Mouse (Mus musculus) bone marrow, adult 2 months (tissue): ENCODE results near the gene Apex1. TPM values are rescaled to one million over a fixed set of nuclear protein-coding genes. Genes with fewer than 3 reads are reported as not detected.

Experiments
- H3K27ac ChIP-seq: fragments of 200-500 bp; 2 replicates; pipeline ENCODE4 v1.5.1; 2012; ENCODE audit warnings: low read depth, mild to moderate bottlenecking, control low read depth, inconsistent platforms, low read length; ENCODE audit not compliant: control insufficient read depth, poor library complexity, insufficient read depth
- H3K4me1 ChIP-seq: fragments of 200-500 bp; 2 replicates; pipeline ENCODE4 v1.6.1; 2011; ENCODE audit warnings: low read length; ENCODE audit not compliant: control insufficient read depth, insufficient read depth
- H3K4me3 ChIP-seq: fragments of 200-500 bp; replicated peaks from 2 replicates; pipeline ENCODE3; 2011; ENCODE audit warnings: mild to moderate bottlenecking, low read depth, low read length, control low read depth; ENCODE audit not compliant: control insufficient read depth
- CTCF ChIP-seq: fragments of 200-500 bp; IDR thresholded peaks from 2 replicates; pipeline ENCODE4 v1.5.1; 2011; ENCODE audit warnings: low read length, control low read depth; ENCODE audit not compliant: control insufficient read depth, insufficient read depth
- POLR2A ChIP-seq: fragments of 200-500 bp; IDR thresholded peaks from 2 replicates; pipeline ENCODE4 v1.6.1; 2011; ENCODE audit warnings: low read depth, mild to moderate bottlenecking, control low read depth, low read length, borderline replicate concordance; ENCODE audit not compliant: control insufficient read depth
- WGBS: fragments of 180-500 bp; shearing (Covaris S2); methylation state at CpG from one replicate; pipeline ENCODE4 v1.1.7; 2018; 5-methylcytosine and 5-hydroxymethylcytosine counted together
- polyA plus RNA-seq: library from polyadenylated mRNA; stranded (reverse); fragments of >200 nt; gene quantifications from 2 replicates; pipeline ENCODE4 v1.2.4, GENCODE M21; 2011; ENCODE audit warnings: low replicate concordance; ENCODE audit not compliant: missing spikeins, insufficient read depth, insufficient read length

The Apex1 gene
- polyA plus RNA-seq = 18.1 and 41.6 TPM in 2 replicates

DNA sequence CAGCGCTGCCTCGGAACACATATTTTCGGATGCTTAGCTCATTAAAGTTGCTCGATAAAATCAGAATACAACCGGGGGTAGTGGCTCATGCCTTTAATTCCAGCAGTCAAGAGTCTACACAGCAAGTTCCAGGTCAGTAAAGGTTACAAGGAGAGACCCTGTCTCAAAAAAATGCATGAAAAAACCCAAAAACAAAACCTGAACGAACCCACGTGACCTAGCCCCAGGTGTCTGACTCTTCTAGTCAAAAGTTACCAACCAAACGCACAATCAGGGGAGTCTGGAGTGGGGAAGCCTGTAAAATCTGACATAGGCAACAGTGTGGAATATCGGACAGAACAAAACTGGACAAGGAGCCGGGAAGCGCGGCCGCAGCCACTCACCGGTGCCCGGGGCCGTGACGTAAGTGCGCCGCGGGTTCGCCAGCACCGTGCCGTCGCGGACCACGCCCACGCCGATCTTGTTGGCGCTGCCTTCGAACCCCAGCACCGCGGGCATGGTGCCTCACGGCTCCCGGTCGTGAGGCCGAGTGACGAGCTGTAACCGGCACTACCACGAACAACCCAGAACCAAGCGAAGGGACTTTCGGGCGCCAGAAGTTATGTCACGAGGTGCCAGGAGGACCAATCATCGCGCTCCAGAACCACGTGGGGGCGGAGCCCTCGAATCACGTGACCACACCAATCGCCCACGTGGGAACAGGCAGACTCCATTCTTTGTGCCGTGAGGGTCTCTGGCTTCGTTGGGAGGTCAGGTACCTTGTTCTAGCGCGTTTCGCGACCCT is at the start of gene Apex1, which contains the start of gene Osgep:
TSS of gene Apex1 (plus strand) at position 688 of the 784 bp plus-strand sequence.
TSS of gene Osgep (minus strand) at position 613 of the 784 bp plus-strand sequence.
- Histone ChIP-seq H3K27ac (peak within 1 kb of the TSS; percentile 97), H3K4me1 (no peaks in the 10 kb centered on the region; the same call in none of the 2 replicates), H3K4me3 (peak within 1 kb of the TSS; percentile 96)
- under 1% methylated on average over 57 of the region's 57 CpGs for WGBS
- 0 out of 2 replicates have a peak, but pooled peaks have one; percentile 6 for TF ChIP-seq CTCF
- peak; percentile 84 for TF ChIP-seq POLR2A

DNA sequence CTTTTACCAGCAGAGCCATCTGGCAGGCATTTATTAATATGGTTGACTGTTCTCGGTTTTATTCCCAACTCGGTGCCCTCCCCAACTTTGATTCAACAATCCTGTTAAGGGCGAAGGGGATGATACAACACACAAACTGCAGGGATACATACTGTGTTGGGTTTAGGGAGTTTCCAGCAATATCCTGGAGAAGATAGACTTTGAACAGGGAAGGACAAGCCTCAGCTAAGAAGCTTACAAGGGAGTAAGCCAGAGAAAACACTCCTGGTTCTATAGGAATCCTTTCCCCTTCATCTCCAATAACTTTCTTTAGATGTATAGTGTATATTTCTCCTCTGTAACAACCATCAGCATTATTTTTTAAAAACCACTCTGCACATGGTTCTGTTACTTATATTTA is 49.6 kb upstream of the Apex1 start:
- Histone ChIP-seq H3K4me1 (no peaks in the 10 kb centered on the region), H3K4me3 (no peak overlapping the region), H3K27ac (no peak overlapping the region)
- WGBS = 82% methylated on average over 3 of the region's 3 CpGs
- TF ChIP-seq POLR2A (no peak), CTCF (no peak)

DNA sequence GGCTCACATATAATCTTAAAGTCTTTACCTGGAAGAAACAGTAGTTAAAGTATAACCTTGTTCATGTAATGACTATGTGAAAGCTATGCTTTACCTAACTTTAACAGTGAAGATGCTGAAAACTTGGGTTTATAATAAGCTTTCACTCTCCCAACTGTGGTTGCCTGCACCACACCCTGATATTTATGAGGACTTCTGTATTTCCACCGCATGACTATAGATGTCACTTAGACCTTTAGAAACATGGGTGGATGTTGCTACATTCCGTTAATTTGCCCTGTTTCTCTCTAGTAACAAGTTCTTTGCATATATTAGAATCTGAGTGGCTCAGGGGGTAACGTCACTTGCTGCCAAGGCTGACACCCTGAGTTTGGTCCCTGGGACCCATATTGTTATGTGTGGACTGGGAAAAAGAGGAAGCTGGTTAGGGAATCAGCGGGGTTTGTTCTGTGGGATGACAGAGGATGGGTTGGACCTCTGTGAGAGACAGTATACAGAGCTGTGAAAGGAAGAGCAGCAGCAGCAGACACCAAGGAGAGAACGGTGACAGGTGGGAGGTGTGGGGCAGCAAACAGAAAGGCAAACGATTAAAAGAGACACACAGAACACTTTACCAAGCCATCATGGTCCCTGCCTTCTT is 49.1 kb upstream of the Apex1 start:
- WGBS = 52% methylated on average over 6 of the region's 6 CpGs
- TF ChIP-seq CTCF (no peak), POLR2A (no peak)
- no peak overlapping the region for H3K4me3 ChIP-seq

DNA sequence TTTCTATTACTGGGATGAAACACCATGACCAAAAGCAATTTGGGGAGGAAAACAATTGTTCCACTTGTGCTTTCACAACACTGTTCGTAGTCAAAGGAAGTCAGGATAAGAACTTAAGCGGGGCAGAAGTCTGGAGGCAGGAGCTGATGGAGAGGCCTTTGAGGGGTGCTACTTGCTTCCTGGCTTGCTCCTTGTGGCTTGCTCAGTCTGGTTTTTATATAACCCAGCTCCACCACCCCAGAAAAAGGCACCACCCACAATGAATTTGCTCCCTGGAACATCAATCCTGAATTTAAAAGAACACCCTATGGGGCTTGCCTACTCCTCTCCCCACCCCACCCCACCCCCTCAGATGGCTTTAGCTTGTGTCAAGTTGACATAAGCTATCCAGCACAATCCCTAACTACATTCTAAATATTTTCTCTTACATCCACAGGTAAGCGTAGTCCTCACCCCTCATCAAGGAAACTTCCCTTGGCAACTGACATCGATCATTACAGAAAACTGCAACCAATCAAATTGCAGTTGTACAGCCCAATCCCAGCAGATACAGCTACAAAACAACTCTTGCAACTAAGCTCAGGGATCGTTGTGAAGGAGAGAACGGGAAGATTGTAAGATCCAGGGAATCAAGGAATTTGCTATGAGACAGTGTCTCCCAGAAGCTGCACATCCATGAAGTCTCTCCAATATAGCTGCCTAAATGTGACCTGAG is 48.4 kb upstream of the Apex1 start:
- H3K4me1 ChIP-seq = no peaks in the 10 kb centered on the region
- H3K4me3 ChIP-seq = no peak overlapping the region
- WGBS = 69% methylated on average over 6 of the region's 6 CpGs
- no peak overlapping the region for H3K27ac ChIP-seq
- no peak for TF ChIP-seq POLR2A
- no peak for TF ChIP-seq CTCF

More for the DNA sequence above, 49.1 kb upstream of the Apex1 start:
- Histone ChIP-seq H3K27ac (no peak overlapping the region), H3K4me1 (no peaks in the 10 kb centered on the region)

DNA sequence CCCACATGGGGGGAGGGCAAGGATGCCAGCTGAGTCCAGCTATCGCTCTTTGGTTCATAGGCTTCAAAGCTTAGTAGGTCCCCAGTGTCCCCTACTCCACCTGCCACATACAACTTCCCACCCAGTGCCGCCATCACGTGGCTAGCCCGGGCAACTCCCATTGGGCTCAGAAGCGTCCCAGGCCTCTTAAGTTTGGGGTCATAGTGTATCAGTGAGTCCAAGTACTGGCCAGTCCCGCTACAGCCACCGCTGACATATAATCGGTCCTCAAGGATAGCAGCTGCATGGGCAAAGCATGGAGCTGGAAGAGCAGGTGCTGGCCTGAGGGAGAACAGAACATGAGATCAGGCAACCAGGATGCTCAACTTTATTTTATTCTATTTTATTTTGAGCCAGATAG is 33.1 kb upstream of the Apex1 start:
- 93% methylated on average over 8 of the region's 8 CpGs for WGBS
- H3K27ac ChIP-seq = no peak overlapping the region
- no peak overlapping the region for H3K4me3 ChIP-seq
- TF ChIP-seq CTCF = no peak
- no peak for TF ChIP-seq POLR2A
- peaks cover 6% of the 10 kb centered on the region for H3K4me1 ChIP-seq

DNA sequence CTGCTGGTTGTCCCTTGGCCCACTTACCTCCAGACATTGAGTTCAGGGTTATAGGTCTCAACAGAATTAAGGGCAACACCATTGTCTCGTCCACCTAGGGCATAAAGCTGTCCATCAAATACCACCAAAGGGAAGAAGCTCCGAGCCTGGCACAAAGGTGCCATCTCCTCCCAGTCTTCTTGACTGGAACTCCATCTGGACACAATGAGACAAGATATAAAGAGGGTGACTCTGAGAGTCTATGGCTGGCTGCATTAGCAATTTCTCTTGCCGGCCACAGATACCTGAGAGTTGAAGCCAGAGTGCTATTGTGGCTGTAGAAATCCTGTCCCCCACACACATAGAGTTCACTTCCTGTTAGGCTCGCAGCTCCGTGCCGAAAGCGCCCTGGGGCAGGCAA is 32.7 kb upstream of the Apex1 start:
- Histone ChIP-seq H3K27ac (no peak overlapping the region), H3K4me1 (peaks cover 6% of the 10 kb centered on the region), H3K4me3 (no peak overlapping the region)
- TF ChIP-seq CTCF = no peak
- 34% methylated on average over 7 of the region's 7 CpGs for WGBS

DNA sequence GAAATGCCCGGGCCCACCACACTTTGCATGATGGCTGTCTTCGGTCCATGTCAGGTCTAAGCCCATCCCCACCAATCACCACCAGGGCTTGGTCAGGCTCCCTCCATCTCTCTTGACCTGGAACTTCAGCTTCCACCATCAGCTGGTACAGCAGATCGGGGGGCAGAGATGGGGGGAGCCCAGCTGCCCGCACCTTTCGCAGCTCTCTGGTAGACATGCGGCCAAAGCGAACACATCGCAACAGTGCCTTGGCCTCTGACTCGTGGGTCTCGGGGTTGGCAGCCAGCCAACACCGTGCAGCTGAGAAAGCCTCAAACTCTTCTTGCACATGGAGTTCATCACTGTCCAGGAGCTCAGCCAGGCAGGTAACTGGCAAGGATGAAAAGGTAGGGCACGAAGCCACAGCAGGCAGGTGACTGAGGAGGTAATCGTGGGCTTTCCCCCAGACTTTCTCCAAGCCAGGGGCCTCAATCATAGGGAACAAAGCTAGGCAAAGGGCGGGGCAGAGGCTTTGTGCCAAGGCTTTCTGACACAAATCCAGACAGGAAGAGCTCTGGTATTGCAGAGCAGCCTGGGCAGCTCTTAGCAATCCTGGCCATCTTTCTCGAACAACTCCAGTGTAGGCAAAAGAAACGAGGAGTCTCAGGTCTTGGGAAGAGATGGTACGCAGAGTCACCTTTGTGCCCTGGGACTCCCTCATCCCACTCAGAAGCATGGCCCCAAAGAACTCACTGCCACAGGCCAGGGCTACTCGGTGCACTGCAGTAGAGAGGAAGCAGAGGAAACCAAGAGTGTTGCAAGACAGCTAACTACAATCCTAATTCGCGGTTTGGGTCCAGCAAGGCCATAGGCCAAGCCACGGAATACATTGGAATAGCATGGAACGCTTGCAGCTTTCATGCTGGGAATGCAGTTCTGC is 32.0 kb upstream of the Apex1 start:
- WGBS = 40% methylated on average over 22 of the region's 22 CpGs
- no peak overlapping the region for H3K27ac ChIP-seq
- no peak overlapping the region for H3K4me3 ChIP-seq
- TF ChIP-seq CTCF = no peak
- peaks cover 6% of the 10 kb centered on the region for H3K4me1 ChIP-seq

DNA sequence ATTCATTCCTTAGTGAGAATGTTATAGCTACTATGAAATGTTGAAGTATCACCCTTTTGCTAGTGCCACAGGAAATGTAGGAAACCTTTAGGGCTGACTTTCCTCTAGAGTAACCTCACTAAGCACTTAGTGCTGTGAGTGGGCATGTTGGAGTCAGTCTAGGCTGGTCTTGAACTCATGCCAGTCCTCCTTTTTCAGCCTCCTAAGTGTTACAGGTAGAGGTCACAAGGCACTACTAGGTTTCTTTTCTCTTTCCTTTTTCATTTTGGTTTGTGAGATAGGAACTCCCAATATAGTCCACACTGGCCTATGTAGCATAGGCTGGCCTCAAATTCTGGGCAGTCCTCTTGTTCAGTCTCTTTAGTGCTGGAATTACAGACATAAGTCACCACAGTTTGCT is 29.4 kb upstream of the Apex1 start:
- peaks cover 6% of the 10 kb centered on the region for H3K4me1 ChIP-seq
- H3K27ac ChIP-seq = no peak overlapping the region
- no peak for TF ChIP-seq POLR2A
- TF ChIP-seq CTCF = no peak
- no peak overlapping the region for H3K4me3 ChIP-seq
